Mouse (Mus musculus): ENCODE data around the gene Samd14.

Samd14 gene

DNA sequence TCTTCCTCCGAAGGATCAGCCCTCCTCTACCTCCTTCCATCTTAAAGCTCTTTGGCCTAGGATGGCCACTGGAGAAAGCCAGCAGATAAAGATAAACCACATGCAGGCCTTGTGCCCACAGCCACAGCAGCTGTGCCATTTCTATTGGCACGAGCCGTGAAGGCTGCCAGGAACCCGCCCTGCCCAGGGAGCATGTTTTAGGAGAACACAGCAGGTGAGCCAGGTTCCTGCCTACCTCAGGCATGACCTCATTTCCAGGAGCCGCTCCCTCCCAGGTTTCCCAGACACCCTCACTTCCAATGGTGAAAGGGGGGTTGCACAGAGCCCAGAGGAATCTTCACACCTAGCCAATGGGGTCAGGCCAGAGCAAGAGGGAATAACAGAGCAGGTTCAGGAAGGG, 63.1 kb downstream of the Samd14 start:
- DNase-seq (ENCODE audit: low spot score in 2 of 2), result no peak

DNA sequence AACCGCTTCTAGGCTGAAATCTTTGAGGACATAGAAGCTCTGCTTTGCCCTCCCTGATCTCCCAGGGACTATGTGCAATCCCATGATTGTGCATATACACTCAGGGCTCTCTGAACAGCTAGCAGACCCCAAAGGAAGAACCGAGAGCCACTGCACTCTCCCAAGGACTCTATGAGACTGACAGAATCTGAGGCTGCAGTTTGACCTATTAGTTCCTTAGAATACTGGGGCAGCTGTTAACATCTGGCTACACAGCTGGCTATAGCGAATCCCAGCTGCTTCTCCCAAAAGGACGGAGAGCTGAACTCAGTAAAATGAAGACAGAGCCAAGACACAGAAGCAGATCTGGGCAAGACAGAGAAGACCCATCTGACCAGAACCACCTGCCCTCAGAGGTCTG, 64.2 kb downstream of the Samd14 start:
- no peak for DNase-seq (ENCODE audit: low spot score in 2 of 2)

DNA sequence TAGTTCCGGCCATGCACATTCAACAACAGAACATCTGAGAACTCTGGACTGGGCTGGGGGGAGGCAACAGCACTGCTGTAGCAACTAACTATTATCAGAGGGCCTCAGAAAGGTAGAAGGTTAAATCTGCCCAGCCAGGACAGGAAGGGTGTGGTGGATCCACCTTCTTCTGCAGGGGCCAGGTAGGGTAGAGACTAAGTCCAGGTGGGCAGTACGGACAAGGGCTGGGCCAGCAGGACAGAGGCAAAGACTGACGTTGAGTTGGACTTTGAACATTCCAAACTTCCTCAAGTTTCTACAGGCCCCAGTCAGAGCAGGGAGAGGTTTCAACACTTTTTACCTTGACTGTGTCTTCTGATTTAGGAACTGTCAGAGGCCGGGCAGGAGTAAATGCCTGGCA, 65.0 kb downstream of the Samd14 start:
- no peak for DNase-seq (ENCODE audit: low spot score in 2 of 2)

DNA sequence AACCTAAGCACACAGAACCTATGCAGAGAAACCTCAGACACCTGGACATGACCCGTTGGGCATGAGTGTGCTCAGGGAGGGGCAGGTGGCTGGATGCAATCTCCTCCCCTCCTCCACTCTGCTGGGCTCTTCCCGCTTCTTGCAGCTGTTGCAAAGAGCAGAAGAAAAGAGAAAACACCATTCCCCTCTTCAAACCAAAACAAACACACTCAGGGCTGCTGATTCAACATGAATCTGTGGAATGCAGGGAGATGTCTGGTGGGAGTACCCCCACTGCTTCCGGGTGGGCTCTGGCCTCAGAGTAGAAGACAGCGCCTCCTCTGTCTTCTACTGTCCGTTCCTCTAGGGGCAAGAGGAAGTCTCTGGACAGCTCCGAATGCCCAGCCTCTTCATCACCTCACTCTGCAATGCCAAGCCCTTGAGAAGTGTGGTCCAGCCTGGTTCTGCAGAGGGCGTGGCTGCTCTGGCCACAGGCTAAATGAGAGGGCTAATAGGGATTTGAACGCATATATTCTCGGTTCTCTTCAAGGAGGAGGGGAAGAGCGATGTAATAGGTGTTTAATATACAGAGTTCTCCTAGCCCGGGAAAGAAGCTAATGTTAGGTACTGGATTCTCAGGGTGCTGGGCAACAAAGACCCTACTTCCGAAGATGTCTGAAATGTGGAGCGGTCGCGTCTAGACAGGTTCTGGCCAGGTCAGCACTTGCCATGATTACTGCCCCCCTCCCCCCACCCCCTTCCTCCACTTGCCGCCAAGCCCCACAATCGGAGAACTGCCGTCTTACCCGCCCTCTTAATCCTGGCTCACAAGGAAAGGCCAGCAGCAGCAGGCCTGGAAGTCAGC, 65.7 kb downstream of the Samd14 start:
- DNase-seq (ENCODE audit: low spot score in 2 of 2), result no peak
